Mouse (Mus musculus): ENCODE measurements around the gene Zfp354a.

DNA sequence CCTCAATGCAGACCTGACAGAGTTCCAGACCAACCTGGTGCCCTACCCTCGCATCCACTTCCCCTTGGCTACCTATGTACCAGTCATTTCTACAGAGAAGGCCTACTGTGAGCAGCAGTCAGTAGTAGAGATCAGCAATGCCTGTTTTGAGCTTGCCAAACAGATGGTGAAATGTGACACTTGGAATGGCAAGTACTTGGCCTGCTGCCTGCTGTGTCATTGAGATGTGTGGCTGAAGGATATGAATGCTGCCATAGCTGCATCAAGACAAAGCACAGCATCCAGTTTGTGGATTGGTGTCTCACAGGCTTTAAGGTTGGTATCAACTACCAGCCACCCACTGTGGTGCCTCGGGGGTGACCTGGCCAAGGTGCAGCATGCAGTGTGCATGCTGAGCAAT is 48.2 kb downstream of the Zfp354a start:
- no peak for TF ChIP-seq GATA1 (IDR thresholded peaks at IDR 0.05; ENCODE audit: low read length)
- no peak for TF ChIP-seq TAL1 (IDR thresholded peaks at IDR 0.05; ENCODE audit: low read length)

Data from erythroblast, embryonic 14.5 days (primary cell).